Mouse (Mus musculus): Measurements from ENCODE around the gene Csnk2a1.
"Not testable (repeated sequence)": the region's sequence is repeated elsewhere in the genome, so short reads cannot be mapped to it uniquely, and the experiment has no call there.

Gene Csnk2a1

DNA sequence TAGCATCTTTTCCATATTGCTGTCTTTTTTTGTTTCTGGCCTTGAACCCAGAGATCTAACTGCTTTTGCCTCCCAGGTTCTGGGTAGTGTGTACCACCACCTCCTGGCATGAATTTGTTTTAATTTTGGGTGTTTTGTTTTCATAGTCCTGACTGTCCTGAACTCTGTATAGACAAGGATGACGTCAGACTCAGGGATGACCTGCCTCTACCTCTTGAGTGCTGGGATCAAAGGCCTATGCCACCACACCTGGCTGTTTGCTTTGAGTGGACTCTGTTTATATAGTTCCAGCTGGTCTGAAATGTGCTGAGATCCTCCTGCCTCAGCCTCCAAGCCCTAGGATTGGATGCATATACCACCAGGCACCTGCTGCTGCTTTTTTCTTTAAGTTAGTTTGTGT is 11.3 kb downstream of the Csnk2a1 start:
- DNase-seq (ENCODE audit: low spot score in 2 of 2) = no peak

DNA sequence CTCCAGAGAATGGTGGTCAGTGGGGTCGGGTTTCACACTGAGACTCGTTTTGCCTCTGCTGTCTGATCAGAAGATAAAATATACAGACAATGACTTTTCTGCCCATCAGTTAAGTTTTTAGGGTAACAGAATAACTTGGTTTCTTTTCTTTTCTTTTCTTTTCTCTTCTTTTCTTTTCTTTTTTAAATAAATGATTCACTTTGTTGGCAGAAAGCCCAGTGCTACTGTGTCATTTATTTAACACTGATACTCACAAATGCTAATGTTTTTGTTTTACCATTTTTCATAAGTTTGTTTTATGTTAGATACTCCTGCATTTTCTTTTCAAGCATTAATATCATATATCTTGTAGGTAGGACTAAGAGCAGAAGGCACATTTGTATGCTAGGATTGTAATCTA is 13.9 kb downstream of the Csnk2a1 start:
- DNase-seq (ENCODE audit: low spot score in 2 of 2) = no peak

GRCm38 (mm10) chr2:152247213-152247612 is 20.6 kb downstream of the Csnk2a1 start:
- no peak for DNase-seq (ENCODE audit: low spot score in 2 of 2)

DNA sequence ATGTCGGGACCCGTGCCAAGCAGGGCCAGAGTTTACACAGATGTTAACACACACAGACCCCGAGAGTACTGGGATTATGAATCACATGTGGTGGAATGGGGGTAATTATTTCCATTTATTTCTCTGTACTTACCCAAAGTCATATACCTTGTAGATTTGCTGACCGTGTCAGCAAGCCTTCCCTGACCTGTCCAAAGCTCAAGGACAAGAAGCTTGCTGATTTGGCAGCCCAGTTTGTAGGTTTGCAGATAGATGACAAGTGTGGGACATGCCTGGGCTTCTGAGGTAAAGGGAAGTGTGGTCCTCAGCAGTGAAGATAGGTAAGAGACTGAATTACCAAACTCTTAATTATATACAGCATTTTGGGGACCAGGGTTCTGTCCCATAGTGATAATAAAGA is 23.9 kb downstream of the Csnk2a1 start:
- no peak for DNase-seq (ENCODE audit: low spot score in 2 of 2)

GRCm38 (mm10) chr2:152259739-152260138 is 33.1 kb downstream of the Csnk2a1 start:
- no peak for DNase-seq (ENCODE audit: low spot score in 2 of 2)

DNA sequence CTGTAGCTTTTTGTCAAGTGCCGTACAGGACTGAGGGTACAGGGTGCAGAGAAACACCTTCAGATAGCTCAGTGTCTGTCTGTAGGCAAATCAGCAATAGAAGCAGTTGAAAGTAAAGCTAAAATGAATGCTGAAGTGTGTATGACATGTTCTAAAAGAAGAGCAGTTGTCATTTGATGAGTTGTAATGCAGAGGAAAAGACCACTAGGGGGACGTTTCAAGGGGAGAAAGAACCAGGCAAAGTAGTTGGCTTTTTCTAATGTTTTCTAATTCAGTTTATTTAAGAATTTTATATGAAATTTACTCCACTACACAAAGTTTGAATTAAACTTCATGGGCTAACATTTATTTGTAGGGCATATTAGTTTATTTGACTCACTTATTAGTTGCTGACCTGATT is 47.0 kb downstream of the Csnk2a1 start:
- DNase-seq (ENCODE audit: low spot score in 2 of 2) = no peak

- DNase-seq (ENCODE audit: low spot score in 2 of 2) = no peak
Observed at GRCm38 (mm10) chr2:152281407-152281806, 54.8 kb downstream of the Csnk2a1 start.

DNA sequence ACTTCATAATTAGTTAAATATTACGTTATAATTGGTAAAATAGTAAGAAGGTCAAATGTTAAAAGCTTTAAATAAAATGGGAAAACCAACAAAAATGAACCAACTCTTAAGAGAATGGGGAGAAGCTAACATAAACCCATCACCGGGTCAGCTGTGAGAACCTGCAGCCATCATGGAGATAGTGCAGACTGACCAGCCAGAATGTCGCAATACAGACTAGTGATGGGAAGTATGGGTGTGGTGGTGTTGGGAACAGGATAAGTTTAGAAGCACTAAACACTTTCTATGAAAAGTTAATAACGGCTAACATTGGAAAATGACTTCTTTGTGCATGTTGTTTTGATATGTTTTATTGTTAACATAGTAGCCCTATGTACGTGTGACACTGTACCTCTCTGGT is 60.9 kb downstream of the Csnk2a1 start:
- no peak for DNase-seq (ENCODE audit: low spot score in 2 of 2)

DNA sequence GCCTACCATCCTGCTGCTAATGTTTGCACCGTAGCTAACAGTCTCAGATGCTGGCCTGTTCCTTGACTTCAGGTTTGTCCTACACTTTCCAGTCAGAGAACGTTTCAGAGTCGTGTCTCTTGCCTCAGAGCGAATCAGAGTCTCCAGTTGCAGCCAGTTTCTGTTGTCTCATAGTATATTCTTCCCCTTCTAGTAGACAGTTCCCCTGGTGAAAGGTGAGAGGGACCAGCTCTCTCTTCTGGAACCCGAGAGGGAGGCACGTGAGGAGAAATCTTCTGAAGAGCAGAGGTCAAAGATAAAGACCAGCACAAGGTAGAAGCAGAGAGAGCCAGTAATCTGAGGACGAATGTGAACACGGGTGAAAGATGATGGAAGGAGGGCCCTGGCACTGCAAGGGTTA is 61.4 kb downstream of the Csnk2a1 start:
- no peak for DNase-seq (ENCODE audit: low spot score in 2 of 2)

- not testable (repeated sequence) for DNase-seq (ENCODE audit: low spot score in 2 of 2)
Observed at GRCm38 (mm10) chr2:152289623-152290022, 63.0 kb downstream of the Csnk2a1 start.

GRCm38 (mm10) chr2:152292475-152292874 is 65.8 kb downstream of the Csnk2a1 start:
- DNase-seq (ENCODE audit: low spot score in 2 of 2) = no peak

GRCm38 (mm10) chr2:152293179-152293726 is 66.6 kb downstream of the Csnk2a1 start:
- DNase-seq (ENCODE audit: low spot score in 2 of 2) = no peak

- DNase-seq (ENCODE audit: low spot score in 2 of 2) = peak; percentile 88
Observed at GRCm38 (mm10) chr2:152293727-152294475, 67.3 kb downstream of the Csnk2a1 start, which contains the start of gene Tbc1d20. Gene Tbc1d20 (plus strand): TSS chr2:152293828.

DNA sequence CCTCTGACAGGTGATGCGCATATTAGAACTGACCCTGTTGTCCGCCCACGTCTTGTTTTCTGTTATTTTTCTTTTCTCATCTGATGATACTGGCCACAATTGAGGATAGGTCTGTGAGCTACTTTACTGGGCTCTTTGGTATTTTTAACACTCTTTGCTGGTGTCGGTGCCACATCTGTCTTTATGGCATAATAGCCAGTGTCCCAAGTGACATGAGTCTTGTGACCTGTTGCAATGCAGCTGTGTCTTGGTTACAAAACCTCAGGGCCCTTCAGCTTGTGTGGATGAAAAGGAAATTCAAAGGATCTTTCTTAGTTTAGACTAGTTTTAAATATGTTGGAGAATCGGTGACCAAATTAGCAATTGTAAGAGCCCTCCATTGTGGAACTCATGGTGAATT is 67.9 kb downstream of the Csnk2a1 start:
- DNase-seq (ENCODE audit: low spot score in 2 of 2) = no peak

GRCm38 (mm10) chr2:152302862-152303261 is 76.2 kb downstream of the Csnk2a1 start:
- no peak for DNase-seq (ENCODE audit: low spot score in 2 of 2)

DNA sequence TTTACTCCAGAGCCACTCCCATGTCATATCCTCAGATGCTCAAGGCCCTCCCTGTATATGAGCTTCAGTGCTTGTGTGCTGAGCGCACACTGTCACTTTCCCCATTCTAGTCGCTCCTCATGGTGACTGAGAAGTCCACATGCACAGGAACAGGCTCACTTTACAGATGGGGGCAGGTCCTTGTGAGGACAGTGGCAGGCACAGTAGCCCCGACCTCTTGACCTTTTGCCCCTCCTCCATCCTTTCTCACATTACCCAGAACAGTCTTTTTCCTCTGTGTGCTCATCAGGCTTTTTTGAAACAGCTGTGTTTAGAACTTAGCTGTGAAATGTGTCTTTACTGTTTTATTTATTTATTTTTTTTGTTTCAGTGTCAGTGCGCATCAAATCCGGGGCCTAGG is 77.1 kb downstream of the Csnk2a1 start:
- DNase-seq (ENCODE audit: low spot score in 2 of 2) = no peak

- DNase-seq (ENCODE audit: low spot score in 2 of 2) = no peak
Observed at GRCm38 (mm10) chr2:152305480-152305879, 78.8 kb downstream of the Csnk2a1 start.

GRCm38 (mm10) chr2:152307186-152307585 is 80.5 kb downstream of the Csnk2a1 start:
- DNase-seq (ENCODE audit: low spot score in 2 of 2) = no peak

DNA sequence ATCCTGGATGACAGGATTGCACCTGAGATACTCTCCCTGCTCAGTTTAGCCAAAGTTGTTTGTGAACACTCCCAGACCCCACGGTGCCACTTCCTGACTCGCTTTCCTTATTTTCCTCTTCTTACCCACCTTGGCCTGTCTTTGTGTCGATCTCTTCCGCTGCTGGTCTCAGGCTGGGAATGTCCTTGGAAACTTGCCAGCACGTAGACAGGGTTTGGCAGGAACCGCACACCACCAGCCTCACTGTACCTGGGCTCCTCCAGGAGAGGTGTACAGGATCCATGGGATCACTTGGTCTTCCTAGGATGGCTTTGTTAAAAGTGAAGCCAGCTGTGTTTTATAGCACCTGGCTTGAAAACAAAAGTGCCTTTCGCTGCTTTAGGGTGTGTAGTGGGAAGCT is 86.4 kb downstream of the Csnk2a1 start:
- no peak for DNase-seq (ENCODE audit: low spot score in 2 of 2)

GRCm38 (mm10) chr2:152313926-152314325 is 87.3 kb downstream of the Csnk2a1 start:
- DNase-seq (ENCODE audit: low spot score in 2 of 2) = no peak

DNA sequence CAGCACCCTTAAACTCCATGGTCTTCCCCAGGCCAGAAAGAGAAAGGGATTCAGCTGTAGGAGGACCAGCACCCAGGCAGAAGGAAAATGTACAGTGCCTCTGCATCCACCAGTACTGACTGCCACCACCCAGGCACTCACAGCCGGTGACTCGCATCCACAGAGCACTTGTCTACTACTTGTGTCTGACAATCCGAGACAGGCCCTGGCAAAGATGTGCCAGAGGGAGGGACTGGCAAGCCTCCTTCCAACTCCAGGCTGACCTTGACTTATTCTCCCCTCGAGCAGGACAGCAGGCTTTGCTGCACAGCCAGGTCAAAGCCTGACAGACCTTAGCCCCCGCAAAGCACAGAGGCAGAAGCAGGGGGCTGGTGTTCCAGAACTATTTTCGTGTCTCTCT is 90.4 kb downstream of the Csnk2a1 start:
- no peak for DNase-seq (ENCODE audit: low spot score in 2 of 2)

GRCm38 (mm10) chr2:152321558-152321957 is 94.9 kb downstream of the Csnk2a1 start:
- DNase-seq (ENCODE audit: low spot score in 2 of 2) = no peak

GRCm38 (mm10) chr2:152322198-152322597 is 95.6 kb downstream of the Csnk2a1 start:
- DNase-seq (ENCODE audit: low spot score in 2 of 2) = no peak

- DNase-seq (ENCODE audit: low spot score in 2 of 2) = no peak
Observed at GRCm38 (mm10) chr2:152323971-152324370, 97.3 kb downstream of the Csnk2a1 start.
